Mouse (Mus musculus) kidney, embryonic 15.5 days (tissue): ENCODE results near the gene Gm5447. TPM values are rescaled to one million over a fixed set of nuclear protein-coding genes. Genes with fewer than 3 reads are reported as not detected.

Experiments
- ATAC-seq: fragments of 200-750 bp; cut with Nextera tagmentation; replicated peaks from 2 replicates; pipeline ENCODE4 v1.8.0; 2017; ENCODE audit warnings: moderate TSS enrichment; ENCODE audit not compliant: low FRiP score
- H3K27ac ChIP-seq: fragments of 300-500 bp; sonication (generic); 2 replicates; pipeline ENCODE4 v1.5.1; 2015; ENCODE audit warnings: mild to moderate bottlenecking, inconsistent platforms
- H3K27me3 ChIP-seq: fragments of 300-500 bp; sonication (generic); 2 replicates; pipeline ENCODE4 v1.6.1; 2015; ENCODE audit warnings: inconsistent platforms
- H3K36me3 ChIP-seq: fragments of 300-500 bp; sonication (generic); 2 replicates; pipeline ENCODE4 v1.6.1; 2015; ENCODE audit warnings: inconsistent platforms
- H3K4me1 ChIP-seq: fragments of 300-500 bp; sonication (generic); 2 replicates; pipeline ENCODE4 v1.6.1; 2015; ENCODE audit warnings: inconsistent platforms
- H3K4me2 ChIP-seq: fragments of 300-500 bp; sonication (generic); 2 replicates; pipeline ENCODE4 v1.6.1; 2015; ENCODE audit warnings: moderate library complexity, mild to moderate bottlenecking, inconsistent platforms
- H3K4me3 ChIP-seq: fragments of 300-500 bp; sonication (generic); replicated peaks from 2 replicates; pipeline ENCODE4 v1.5.1; 2015; ENCODE audit warnings: mild to moderate bottlenecking, inconsistent platforms
- H3K9ac ChIP-seq: fragments of 300-500 bp; sonication (generic); 2 replicates; pipeline ENCODE4 v1.6.1; 2015; ENCODE audit warnings: mild to moderate bottlenecking, inconsistent platforms
- H3K9me3 ChIP-seq: fragments of 300-500 bp; sonication (generic); replicated peaks from 2 replicates; pipeline ENCODE4 v1.6.1; 2016; ENCODE audit warnings: inconsistent platforms
- WGBS: fragments of 180-500 bp; shearing (Covaris S2); methylation state at CpG from one replicate; pipeline ENCODE4 v1.1.7; 2015; ENCODE audit warnings: mixed read lengths; 5-methylcytosine and 5-hydroxymethylcytosine counted together
- polyA plus RNA-seq: library from polyadenylated mRNA; unstranded; fragments of >200 nt; fragmentation: Nextera tagmentation; extraction: Ambion mirVana; gene quantifications from 2 replicates; pipeline ENCODE4 v1.2.1, GENCODE M21; 2015

Gene Gm5447
- polyA plus RNA-seq, 1 experiment from 2014 or later, result not detected

- no peak for ATAC-seq
- Histone ChIP-seq H3K9me3 (no peaks in the 10 kb centered on the region), H3K4me3 (no peak overlapping the region), H3K27me3 (no peaks in the 10 kb centered on the region), H3K4me2 (no peak overlapping the region), H3K9ac (no peak overlapping the region), H3K27ac (no peak overlapping the region), H3K36me3 (no peaks in the 10 kb centered on the region), H3K4me1 (no peaks in the 10 kb centered on the region)
- 75% methylated on average over 3 of the region's 3 CpGs for WGBS
Measured at GRCm38 (mm10) chr13:31023664-31024063, 49.7 kb downstream of the Gm5447 start.

Other genes starting within 250 kb of the Gm5447 start
- 0.08 and 0.25 TPM in 2 replicates for gene Irf4, start 225.0 kb upstream of the Gm5447 start, polyA plus RNA-seq
- 0.18 TPM in 1 of 2 replicates, not detected in the other for gene Hus1b, start 26.4 kb upstream of the Gm5447 start, polyA plus RNA-seq
- gene Exoc2, start 111 bp upstream of the Gm5447 start, polyA plus RNA-seq, result 28.0 and 29.9 TPM in 2 replicates